Comparison of ENCODE assay signal across 22 mouse cellular contexts in genomic region chr10:26823997-26824396, GRCm38 (mm10).
DNase-seq lines count a peak whose midpoint lies in the region; ATAC-seq and TF ChIP-seq lines count a peak whose summit lies in the region.
"Had no signal": no experiment of that assay in that cellular context is flagged by ENCODE, and none has a peak within 500 bp of the region (broad histone marks: within the 10 kb centered on the region; RNA-seq: fewer than 3 reads in every experiment).

No protein-coding gene starts in this region.

- no peaks in the 10 kb centered on the region for H3K27me3 ChIP-seq in heart, postnatal 0 days (ENCODE audit: control insufficient read depth, insufficient read depth, low read length)
- no peaks in the 10 kb centered on the region for H3K27me3 ChIP-seq in midbrain, embryonic 10.5 days (ENCODE audit: low read depth, poor library complexity, severe bottlenecking)
- no peaks in the 10 kb centered on the region for H3K27me3 ChIP-seq in midbrain, postnatal 0 days (ENCODE audit: insufficient read depth, low read length)
- H3K27me3 ChIP-seq: embryonic facial prominence, embryonic 15.5 days; liver, embryonic 15.5 days; lung, embryonic 15.5 days; neural tube, embryonic 15.5 days had no signal

- TF ChIP-seq CTCF in heart, postnatal 0 days (IDR thresholded peaks at IDR 0.05; ENCODE audit: low read depth) = no peak
- TF ChIP-seq CTCF in midbrain, postnatal 0 days (IDR thresholded peaks at IDR 0.05) = no peak
- no peak for TF ChIP-seq CTCF in bone marrow macrophage, adult 2 months (IDR thresholded peaks at IDR 0.05; ENCODE audit: low read depth, low read length)

- H3K9ac ChIP-seq in heart, postnatal 0 days (replicated peaks; ENCODE audit: low read depth, low read length) = no peak overlapping the region
- no peak overlapping the region for H3K9ac ChIP-seq in midbrain, postnatal 0 days (replicated peaks; ENCODE audit: low read length, poor library complexity, severe bottlenecking)
- H3K9ac ChIP-seq: embryonic facial prominence, embryonic 15.5 days; liver, embryonic 15.5 days; lung, embryonic 15.5 days; neural tube, embryonic 15.5 days had no signal

- no peak for ATAC-seq in heart, postnatal 0 days (ENCODE audit: insufficient read depth, low read depth)
- ATAC-seq in midbrain, postnatal 0 days (ENCODE audit: low FRiP score) = no peak
- peak; percentile 53 for ATAC-seq in granulocyte monocyte progenitor cell, adult 5-6 weeks (replicated peaks; ENCODE audit: poor library complexity, severe bottlenecking)
- ATAC-seq: forebrain, embryonic 14.5 days had no signal

- WGBS in heart, postnatal 0 days = 33% methylated on average over 5 of the region's 5 CpGs
- 47% methylated on average over 5 of the region's 5 CpGs for WGBS in midbrain, embryonic 10.5 days
- WGBS in midbrain, postnatal 0 days = 36% methylated on average over 5 of the region's 5 CpGs

- H3K4me3 ChIP-seq in heart, postnatal 0 days (ENCODE audit: low read depth, low read length) = no peak overlapping the region
- H3K4me3 ChIP-seq in midbrain, embryonic 10.5 days = no peak overlapping the region
- no peak overlapping the region for H3K4me3 ChIP-seq in midbrain, postnatal 0 days (ENCODE audit: low read depth, low read length)
- no peak overlapping the region for H3K4me3 ChIP-seq in bone marrow macrophage, adult 2 months (ENCODE audit: insufficient read depth, low read length)
- H3K4me3 ChIP-seq: embryonic facial prominence, embryonic 15.5 days; limb, embryonic 10.5 days; liver, embryonic 15.5 days; lung, embryonic 15.5 days; neural tube, embryonic 15.5 days had no signal

- H3K27ac ChIP-seq in heart, postnatal 0 days (ENCODE audit: low read depth) = peak overlapping the region; percentile 49; the same call in 1 of the 2 replicates
- H3K27ac ChIP-seq in midbrain, embryonic 10.5 days (replicated peaks) = peak overlapping the region; percentile 29; the same call in 1 of the 2 replicates
- no peak overlapping the region for H3K27ac ChIP-seq in midbrain, postnatal 0 days (ENCODE audit: low read depth, low read length)
- 0 out of 2 replicates have a peak overlapping the region, but pooled peaks have one; percentile 9 for H3K27ac ChIP-seq in bone marrow macrophage, adult 2 months (ENCODE audit: insufficient read depth, low read depth, low read length)
- H3K27ac ChIP-seq: embryonic facial prominence, embryonic 15.5 days; limb, embryonic 10.5 days; liver, embryonic 15.5 days; macrophage had no signal

- H3K4me1 ChIP-seq in heart, postnatal 0 days (ENCODE audit: control insufficient read depth, insufficient read depth) = peaks cover 28% of the 10 kb centered on the region
- peaks cover 50% of the 10 kb centered on the region for H3K4me1 ChIP-seq in midbrain, embryonic 10.5 days
- H3K4me1 ChIP-seq in midbrain, postnatal 0 days (ENCODE audit: insufficient read depth, low read length) = peaks cover 15% of the 10 kb centered on the region; the same call in 1 of the 2 replicates
- H3K4me1 ChIP-seq in bone marrow macrophage, adult 2 months (ENCODE audit: control insufficient read depth, insufficient read depth, low read length) = peaks cover 40% of the 10 kb centered on the region

- no peak overlapping the region for H3K4me2 ChIP-seq in heart, postnatal 0 days (ENCODE audit: low read depth, low read length)
- H3K4me2 ChIP-seq in midbrain, postnatal 0 days (ENCODE audit: low read depth, low read length, poor library complexity, severe bottlenecking) = no peak overlapping the region
- H3K4me2 ChIP-seq: embryonic facial prominence, embryonic 15.5 days; liver, embryonic 15.5 days; lung, embryonic 15.5 days; neural tube, embryonic 15.5 days had no signal

- TF ChIP-seq POLR2A in bone marrow macrophage, adult 2 months (IDR thresholded peaks at IDR 0.05; ENCODE audit: borderline replicate concordance, low read depth, low read length) = no peak

- no peak for TF ChIP-seq EP300 in heart, postnatal 0 days (IDR thresholded peaks at IDR 0.05; ENCODE audit: low read depth)

- no peak for DNase-seq in heart, postnatal 0 days (ENCODE audit: low spot score)
- no peak for DNase-seq in heart, adult 9 months (ENCODE audit: low spot score in 2 of 2)
- no peak for DNase-seq in midbrain, embryonic 10.5 days (ENCODE audit: low spot score)
- DNase-seq in midbrain, postnatal 0 days (ENCODE audit: low spot score) = no peak
- no peak for DNase-seq in layer of hippocampus, postnatal 14 days (ENCODE audit: low spot score in 2 of 2)
- DNase-seq: adrenal gland, postnatal 10 days; cerebellum, adult 9-10 months; gastrocnemius, postnatal 10 days; kidney, adult 2 months; kidney, postnatal 10 days; liver; thymus, adult 18-20 months; thymus, postnatal 36 days had no signal

- no peaks in the 10 kb centered on the region for H3K9me3 ChIP-seq in heart, postnatal 0 days (replicated peaks; ENCODE audit: control insufficient read depth, low read length)
- no peaks in the 10 kb centered on the region for H3K9me3 ChIP-seq in midbrain, embryonic 10.5 days (replicated peaks)
- no peaks in the 10 kb centered on the region for H3K9me3 ChIP-seq in midbrain, postnatal 0 days (ENCODE audit: low read length)
- H3K9me3 ChIP-seq: embryonic facial prominence, embryonic 15.5 days; limb, embryonic 10.5 days; liver, embryonic 15.5 days; lung, embryonic 15.5 days; neural tube, embryonic 15.5 days had no signal

- no peaks in the 10 kb centered on the region for H3K36me3 ChIP-seq in heart, postnatal 0 days (replicated peaks; ENCODE audit: control insufficient read depth, insufficient read depth, low read length)
- no peaks in the 10 kb centered on the region for H3K36me3 ChIP-seq in midbrain, embryonic 10.5 days
- H3K36me3 ChIP-seq in midbrain, postnatal 0 days (ENCODE audit: insufficient read depth, low read length) = no peaks in the 10 kb centered on the region
- H3K36me3 ChIP-seq: embryonic facial prominence, embryonic 15.5 days; limb, embryonic 10.5 days; liver, embryonic 15.5 days; lung, embryonic 15.5 days; neural tube, embryonic 15.5 days had no signal
